Mouse (Mus musculus) ES-CJ7 (cell line): Measurements from ENCODE around the gene Irx3.

Source experiments
- DNase-seq: peaks from one replicate; pipeline ENCODE4 v3.0.0; 2011; ENCODE audit warnings: low read depth, low spot score

Irx3 gene

DNA sequence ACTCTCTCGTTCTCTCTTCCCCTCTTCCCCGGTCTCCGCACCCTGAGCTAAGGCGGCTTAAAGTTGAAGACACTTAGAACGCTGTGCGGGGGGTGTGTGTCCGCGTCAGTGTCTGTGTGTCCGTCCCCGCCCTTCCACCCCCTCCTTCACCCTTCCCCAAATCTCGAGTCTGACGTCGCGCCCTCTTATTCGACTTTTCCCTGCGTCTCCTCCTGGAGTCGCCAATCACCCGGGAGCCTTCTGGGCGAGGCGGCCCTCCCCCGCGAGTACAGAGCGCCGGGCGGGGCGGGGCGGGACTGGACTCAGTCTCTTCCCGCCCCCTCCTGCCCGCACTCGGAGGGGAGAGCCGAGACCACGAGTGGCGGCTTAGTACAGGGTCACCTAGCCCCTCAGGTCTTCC is at the start of gene Irx3:
Gene Irx3 (minus strand): TSS at position 229 of the 400 bp plus-strand sequence.
- peak; percentile 95 for DNase-seq

DNA sequence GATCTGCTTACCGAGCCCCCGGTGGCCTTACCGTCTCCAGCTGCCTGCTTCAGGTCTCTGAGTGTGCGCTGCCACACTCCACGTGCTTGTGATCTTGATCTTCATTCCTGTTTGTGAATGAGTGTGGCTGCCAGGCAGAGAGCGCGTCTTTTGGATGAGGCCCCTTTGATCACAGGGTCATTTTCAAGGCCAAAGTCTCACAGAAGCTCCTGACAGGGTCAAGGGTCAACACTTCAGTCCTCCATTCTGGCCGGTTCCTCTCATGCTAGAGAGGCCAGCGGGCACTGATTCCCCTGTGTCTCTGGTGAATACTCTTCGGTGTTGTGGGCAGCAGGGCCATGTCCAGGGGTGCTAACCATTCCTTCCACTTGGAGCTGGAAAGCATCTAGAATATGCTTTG is 49.5 kb upstream of the Irx3 start:
- no peak for DNase-seq

DNA sequence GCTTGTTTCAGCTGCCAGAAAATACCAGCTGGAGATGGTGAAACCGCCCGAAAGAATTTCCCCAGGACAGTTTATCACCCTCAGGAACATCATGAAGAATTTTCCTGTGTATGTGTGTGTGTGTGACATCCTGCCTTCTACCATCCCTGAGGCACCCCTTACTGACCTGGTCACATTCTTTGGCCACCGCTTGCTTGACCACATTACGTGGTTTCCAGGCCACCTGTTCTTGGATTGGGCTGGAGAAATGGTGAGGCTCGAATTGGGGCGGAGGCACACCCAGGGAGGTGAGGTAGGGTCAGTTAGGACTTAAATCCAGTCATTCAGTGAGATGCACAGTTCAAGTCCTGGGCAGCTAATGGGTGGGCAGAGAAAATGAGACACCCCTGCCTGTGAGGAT is 48.1 kb upstream of the Irx3 start:
- no peak for DNase-seq

DNA sequence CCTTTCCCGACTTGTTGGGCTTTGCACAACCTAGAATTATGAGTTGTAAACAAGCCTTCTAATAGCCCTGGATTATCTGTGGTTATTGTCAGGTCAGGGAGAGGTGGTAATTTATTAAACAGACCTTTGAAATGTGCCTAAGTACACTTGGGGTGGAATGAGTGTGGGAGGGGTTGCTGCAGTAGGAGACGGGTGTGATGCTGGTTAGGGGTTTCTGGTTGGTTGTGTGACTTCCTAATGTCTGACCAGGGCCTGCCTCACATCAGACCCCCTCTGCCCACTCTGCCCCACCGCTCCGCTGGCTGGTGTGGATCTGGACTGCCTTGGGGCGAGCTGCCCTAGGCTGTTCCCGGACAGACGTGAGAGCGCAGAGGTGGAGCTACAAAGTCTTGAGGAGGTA is 47.7 kb upstream of the Irx3 start:
- DNase-seq = no peak

DNA sequence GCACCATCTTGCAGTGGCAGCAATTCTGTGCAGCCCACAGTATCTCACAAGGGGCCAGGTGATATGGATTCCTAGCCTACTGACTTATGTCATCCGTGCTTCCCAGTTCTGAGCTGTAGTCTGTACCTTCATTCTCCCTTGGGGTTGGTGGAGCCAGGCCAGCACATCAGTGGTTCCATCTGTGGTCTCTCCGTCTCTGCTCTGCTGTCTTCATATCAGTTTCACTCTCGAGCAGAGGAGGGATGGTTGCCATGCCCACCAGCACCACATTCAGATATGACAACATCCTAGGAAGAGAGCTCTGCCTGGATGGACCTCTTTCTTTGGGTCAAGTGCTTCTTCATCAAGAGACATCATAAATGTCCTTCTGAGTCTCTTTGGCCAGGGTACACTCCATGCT is 43.8 kb upstream of the Irx3 start:
- no peak for DNase-seq

DNA sequence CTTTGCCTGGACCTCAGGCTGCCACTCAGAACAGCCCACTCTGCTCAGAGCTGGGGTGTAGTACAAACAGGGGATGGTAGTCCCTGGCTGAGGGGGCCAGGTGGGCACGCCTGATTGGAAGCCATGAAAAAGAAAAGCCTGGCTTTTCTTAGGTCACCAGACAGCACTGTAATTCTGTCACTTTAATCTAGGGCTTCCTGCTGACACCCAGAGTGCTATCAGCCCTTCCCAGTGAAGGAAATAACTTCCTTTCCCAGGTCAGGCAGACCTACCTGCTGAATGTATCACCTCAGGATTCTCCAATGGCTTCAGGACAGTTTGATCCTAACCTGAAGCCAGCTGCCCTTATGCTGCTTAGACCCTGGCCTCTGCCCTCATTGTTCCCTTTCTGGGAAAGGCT is 35.3 kb upstream of the Irx3 start:
- no peak for DNase-seq

DNA sequence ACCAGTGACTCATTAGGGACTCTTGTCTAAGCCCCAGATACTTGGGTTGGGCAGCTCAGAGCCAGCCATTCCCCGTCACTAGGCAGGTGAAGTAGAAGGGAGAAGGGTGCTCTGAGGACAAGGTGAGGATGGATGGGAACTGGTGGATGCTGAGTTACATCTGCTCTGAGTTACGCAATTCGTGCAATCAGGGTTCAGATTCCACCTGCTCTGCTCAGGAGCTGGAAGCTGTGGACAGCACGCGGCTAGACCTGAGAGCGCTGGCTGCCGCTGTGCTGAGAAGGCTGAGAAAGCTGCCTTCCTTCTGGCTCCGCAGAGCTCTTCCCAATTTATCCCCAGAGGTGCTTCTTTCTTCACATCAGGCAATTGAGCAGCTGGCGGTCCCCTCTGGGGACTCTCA is 34.8 kb upstream of the Irx3 start:
- no peak for DNase-seq

DNA sequence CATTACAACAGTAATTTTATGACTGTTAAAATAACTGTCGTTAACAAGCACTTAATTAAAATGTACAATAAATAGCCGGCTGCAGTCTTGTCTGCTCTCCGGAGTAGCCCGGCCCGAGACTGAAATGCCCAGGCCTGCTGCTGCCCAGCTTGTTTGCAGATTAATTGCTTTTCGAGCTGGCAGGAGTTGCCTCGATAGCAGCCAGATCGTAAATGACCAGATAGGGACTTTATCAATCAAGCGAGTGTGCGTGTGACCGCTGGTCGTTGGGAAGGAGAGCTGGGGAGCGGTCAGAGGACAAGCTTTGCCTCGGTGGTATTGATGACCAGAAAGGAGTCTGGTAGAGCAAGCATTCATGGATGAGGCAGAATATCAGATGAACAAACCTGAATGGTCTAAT is 25.8 kb upstream of the Irx3 start:
- no peak for DNase-seq

DNA sequence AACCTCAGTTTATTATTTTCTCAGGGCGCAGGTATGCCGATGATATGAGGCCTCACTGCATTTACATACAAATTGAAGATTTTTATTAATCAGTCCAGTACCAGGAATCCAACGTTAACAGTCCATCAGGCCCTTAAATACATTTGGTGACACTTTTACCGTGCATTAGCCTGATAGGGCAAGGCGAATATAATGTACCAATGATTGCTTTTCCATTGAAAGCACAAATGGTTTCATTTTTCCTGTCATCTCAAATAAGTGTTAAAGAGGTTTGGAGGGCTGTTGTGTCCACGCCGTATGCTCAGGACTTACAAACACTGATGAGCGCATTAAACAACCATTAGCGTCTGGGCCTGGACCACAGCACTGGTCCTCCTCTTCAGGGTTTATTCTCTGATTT is 25.3 kb upstream of the Irx3 start:
- DNase-seq = no peak

DNA sequence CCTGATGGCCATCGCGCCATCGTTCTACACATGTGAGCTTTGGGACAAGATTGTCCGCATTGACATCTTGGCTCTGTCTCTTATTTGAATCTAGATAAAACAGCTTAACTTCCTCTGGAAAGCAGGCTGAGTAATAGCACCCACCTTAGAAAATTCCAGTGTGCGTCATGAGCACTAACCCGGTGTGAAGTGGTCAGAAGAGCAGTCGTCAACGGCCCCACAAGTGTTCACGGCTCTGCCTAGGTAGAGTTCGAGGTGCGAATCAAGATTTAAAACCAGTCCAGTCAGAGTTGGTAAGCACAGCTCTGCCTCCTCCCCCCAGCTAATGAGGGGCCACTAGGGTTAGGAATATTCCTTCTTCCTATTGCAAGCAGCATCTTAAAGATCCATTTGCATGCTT is 21.5 kb upstream of the Irx3 start:
- no peak for DNase-seq

DNA sequence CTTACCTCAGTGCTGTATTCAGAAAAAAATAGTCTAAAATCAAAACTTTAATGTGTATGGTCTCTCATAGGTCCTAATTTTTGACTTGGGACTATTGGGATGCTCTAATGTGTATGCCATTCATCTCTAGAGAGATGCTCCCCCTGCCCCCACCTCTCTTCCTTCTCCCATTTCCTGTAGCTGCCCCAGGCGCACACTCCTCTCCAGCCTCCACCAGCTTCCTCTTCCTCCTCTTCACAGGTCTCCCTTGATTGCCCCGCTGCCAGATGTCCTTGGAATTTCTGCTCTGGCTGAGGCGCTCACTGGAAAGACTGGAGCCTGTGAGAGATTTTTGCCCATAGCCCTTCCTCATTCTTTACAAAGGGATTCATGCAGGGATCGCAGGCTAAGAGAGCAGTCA is 20.9 kb upstream of the Irx3 start:
- DNase-seq = no peak

DNA sequence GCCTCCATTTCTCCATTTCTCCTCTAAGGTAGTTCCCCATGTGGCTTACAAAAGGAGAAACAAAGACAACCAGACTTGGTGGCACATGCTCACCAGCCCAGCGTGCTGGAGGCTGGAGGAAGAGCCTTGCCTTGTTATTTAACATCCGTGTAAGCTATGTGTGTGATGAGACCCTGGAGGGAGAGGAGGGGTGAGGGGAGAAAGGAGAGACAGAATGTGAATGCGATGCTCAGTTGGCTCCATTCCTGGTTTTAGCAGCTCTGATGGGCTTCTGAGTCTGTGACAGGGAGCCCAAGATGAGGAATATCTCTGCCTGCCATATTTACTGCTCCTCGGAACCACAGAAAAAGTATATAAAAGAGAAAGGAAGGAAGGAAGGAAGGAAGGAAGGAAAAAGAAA is 20.1 kb upstream of the Irx3 start:
- no peak for DNase-seq

DNA sequence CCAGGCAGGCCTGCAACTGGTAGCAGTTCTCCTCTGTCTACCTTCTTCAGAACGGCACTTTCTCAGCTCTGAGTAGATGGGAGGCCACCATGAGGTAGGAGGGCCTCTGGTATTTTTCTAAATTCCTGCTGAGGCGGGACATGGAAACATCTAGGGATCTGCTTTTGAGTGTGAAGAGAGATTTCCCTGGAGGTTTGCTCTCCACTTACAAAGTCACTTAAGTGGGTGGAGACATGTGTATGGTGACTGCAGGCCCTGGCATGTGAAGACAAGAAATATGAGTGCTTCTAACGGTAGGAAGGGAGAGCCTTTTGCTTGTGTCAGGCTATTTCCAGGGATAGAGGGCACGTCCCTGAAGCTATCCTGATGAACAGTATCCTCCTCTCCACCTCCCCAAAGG is 17.9 kb upstream of the Irx3 start:
- no peak for DNase-seq

DNA sequence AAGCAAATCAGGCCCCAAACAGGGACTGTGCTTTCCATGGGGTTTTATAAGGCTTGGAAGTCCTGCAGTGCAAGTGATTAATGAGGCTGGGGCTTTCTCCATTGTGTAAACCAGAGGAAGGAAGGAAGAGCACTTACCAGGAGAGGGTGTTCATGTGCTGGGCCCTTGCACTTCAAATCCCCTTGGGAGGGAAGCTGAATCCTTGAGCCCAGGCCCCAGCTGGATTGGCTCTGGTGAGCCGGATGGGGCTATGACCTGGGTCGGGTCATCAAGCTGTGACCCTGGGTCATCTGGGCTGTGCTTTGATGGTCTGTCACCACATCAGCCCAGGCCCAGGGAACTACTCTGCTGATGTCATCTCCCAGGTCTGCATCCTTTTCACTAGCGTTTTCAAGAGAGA is 16.9 kb upstream of the Irx3 start:
- no peak for DNase-seq

DNA sequence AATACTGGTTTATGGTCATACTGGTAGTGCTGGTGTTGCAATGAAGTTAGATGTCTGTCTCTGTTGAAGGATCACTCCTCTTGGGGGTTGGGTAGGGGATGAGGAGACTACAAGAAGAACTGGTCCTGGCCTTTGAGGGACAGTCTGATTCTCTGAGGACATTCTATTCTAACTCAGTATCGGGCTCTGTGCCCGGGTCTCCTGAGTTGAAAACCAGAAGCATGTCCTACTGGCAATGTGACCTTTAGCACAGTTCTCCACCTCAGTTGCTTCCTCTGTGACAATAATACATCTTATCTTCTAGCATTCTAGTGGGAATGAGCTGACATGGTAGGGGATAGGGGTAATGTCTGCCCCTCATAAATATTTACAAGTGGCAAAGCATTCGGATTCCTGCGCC is 12.2 kb upstream of the Irx3 start:
- no peak for DNase-seq

DNA sequence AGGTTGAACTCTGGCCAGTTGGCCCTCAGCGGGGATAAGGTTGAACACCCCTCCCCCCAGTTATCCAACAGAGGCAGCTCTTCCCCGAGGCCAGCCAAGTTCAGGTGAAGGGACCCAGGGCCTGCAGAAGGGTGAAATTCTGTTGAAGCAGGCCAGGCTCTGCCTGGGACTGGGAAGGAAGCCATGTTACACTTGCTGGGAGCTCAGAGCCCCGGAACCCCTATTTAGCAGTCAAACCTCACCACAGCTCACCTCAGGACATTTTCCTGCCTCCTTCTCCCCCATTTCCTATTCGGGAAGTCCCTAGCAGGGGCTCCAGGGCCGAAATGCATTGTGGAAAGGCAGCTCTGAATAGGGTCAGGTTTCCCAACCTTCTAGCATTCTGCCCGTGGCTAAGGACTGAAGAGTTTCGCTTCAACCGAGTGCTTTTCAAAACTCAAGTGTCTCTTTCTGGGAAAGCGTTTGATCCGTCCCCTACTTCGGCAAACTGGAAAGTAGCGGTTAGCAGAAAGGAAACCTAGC is 4.9 kb upstream of the Irx3 start:
- no peak for DNase-seq

DNA sequence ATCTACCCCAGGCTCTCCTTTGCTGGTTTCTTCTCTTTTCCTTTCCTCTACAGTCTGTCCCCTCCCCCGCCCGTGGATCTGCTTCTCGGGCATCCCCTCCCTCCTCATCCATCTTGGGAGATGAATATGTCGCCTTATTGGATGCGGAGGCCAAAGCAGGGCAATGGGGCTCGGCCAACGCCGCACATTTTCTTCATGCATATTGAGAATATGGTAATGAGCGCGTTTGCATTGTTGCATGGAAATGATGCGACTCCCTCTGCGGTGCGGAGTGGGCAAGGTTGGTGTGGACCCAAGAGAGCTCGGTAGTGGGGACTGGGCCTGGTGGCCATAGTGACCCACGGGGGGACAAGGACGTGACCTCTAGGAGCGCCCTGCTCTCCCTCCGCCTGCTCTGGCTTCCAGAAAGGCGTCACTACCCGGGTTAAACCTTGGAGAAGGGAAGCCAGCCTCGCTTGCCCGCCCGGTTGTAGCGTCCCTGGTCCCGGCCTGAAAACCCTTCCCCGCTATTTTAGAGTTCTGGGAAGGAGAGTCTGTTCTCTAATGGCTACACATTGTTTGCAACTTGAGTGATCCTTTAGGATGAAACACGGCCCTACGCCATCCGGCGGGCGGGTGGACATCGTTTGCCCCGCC is 4.3 kb upstream of the Irx3 start:
- DNase-seq = peak; percentile 32

DNA sequence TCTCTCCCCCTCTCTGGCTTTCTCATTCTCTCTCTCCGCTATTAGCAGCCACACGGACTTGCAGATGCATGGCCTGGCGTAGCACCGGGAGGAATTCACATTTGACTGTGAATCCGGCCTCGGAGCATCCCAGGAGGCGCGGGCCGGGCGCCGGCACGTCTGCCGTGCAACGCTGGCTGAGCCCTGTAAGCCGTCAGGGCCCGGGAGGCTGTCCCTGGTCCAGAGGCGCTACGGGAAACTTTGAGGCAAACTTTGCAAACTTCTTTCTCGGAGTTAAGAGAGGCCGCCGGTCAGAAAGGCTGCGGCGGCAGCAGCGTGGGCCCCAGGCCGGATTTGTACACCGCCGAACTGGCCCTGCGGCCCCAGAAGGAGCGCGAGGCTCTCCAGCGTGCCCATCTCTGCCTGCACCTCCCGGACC is 3.4 kb upstream of the Irx3 start:
- DNase-seq = peak; percentile 44

DNA sequence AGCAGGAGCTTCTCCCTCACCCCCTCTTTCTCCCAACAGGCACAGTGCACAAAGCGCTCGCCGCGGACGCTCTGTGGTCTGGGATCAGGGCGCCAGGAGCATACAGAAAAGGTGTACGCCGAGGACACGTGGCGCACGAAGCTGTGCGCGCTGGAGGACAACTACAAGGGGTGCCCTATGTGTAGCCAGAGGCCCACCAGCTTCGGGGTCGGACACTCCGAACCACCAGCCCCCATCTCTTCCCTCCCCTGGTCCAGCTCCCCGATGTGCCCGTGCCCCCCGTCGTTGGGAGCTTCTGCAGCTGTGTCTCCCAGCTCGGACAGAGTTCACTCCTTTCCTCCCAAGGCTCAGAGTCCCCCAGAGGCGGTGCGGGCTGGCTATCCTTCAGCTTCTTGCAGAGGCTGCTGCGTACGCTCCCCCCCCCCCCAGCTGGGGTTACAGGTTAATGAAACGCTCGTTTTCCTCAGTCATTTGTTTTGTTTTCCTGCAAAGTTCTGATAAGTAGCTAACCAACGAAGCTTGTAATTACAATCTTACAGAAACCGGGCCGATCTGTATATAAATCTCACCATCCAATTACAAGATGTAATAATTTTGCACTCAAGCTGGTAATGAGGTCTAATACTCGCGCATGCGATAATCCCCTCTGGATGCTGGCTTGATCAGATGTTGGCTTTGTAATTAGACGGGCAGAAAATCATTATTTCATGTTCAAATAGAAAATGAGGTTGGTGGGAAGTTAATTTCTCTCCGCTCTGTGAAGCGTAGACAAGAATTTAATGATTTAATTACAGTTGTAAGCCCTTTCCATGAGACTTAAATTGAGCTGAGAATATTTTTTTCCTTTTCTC is 2.8 kb upstream of the Irx3 start:
- peak; percentile 61 for DNase-seq

DNA sequence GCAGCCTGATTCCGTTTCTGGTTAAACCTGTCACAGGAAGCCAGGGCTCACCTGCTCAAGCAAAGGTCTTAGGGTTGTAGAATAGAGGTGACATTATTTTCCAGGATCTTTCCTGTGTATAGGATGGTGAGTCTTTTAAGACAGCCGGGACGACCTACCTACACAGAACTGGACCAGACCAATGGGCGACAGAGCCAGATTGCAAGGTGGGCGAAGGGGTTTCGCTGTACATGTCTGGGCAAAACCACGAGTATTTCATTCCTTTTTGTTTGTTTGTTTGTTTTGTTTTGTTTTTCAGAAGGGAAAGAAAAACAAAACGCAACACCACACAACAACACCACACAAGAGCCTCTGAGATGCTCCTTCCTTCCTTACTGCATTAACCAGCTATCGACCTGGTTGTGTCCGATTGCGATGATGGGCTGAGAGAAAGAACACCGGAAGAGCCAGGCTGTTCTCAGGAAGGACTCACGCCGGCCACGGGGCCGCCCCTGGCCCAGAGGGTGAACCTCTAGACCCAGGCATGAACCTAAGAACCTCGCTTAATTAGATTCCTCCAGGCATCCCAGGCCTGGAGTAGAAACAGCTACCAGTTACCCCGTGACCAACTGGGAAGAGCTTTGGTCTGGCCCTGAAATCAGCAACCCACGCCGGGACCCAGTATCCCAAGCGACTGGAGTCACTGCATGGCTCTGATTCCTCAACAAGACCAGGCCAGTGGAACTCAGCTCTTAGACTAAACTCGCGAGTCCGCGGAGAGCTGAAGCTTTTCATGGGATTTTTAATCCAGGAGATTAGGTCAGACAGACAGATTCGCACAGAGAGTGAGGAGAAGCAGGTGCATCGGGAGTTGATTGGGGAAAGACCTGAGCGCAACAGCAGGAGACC is 1.9 kb upstream of the Irx3 start:
- DNase-seq = peak; percentile 18

DNA sequence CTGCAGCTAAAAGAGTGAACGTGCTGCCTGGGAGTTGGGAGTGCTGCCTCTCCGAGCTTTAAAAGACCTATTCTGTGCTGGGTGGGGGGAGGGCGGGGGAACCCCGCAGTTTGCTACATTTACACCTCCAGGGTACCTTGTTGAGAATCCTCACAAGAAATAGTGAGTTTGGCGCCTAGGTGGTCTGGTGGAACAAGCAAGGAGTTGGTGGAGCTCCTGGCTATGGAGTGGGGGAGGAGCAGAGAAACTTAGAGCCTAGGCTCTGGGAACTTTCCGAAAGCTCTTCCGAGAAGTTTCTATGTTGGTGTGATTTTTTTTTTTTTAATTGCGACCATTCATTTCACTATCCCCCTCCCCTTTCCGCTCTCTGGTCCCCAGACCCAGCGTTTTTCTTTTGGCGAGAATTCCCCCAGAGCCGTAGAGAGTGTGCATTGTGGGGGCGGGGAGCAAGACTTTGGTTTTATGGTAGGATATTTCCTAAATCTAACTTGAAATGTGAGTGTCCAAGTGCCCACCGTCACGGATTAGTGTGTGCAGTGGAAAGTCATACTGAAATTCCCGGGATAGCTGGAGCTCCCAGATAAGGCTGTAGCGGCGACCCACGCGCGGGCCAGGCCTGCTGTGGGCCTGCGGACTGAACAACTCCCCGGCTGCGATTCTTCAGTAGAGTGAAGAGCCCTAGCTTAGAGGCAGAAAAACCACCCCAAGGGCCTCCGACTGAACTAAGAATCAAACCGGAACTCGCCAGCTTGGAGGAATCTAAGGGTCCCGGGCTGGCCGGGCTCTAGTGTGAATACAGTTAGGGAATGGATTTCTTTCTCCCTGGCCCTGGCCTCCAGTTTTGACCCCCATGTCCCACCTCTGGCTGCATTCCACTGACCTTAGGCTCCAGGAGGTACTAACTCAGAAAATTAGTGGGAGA is 795 bp upstream of the Irx3 start:
- DNase-seq = peak; percentile 79
